Mouse (Mus musculus): ENCODE measurements at regions not wholly inside any gene's neighbourhood (a gene's known extent, or its start where the extent isn't known, plus 50 kb on each side); places are given as distances from the start of the nearest gene placed in this dataset.

- no peak for TF ChIP-seq POLR2A (IDR thresholded peaks at IDR 0.05; ENCODE audit: borderline replicate concordance, extremely low read depth, insufficient read depth, insufficient read length, poor library complexity, severe bottlenecking)
- no peak for TF ChIP-seq CTCF (IDR thresholded peaks at IDR 0.05; ENCODE audit: borderline replicate concordance, extremely low read depth, insufficient read depth, insufficient read length)
Observed at GRCm38 (mm10) chr14:14603439-14603838, 98.6 kb upstream of the Slc4a7 start.
